Mouse (Mus musculus): ENCODE measurements around the gene Capn12.

The Capn12 gene

DNA sequence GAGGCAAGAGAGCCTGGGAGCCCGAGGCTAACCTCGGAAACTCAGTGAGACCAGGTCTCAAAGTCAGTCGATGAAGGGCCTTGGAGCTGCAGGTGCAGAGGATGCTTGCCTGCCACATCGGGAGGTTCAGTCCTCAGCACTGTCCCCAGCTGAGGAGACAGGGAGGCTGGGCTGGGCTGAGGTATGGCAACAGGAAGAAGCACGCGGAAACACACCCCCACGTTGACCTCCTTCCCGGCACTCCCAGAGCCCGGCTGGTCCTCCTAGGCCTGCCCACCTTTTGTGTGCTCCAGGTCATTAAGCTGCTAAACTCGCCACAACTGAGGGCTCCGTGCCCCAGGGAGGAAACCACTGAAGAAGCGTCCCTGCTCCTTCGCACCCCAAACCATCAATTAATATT, at the start of gene Capn12:
Capn12 (plus strand) TSS at position 224 of the 400 bp plus-strand sequence.
- no peak for DNase-seq (ENCODE audit: low spot score)

GRCm38 (mm10) chr7:28832137-28832536, 49.1 kb upstream of the Capn12 start:
- DNase-seq (ENCODE audit: low spot score), result no peak

DNA sequence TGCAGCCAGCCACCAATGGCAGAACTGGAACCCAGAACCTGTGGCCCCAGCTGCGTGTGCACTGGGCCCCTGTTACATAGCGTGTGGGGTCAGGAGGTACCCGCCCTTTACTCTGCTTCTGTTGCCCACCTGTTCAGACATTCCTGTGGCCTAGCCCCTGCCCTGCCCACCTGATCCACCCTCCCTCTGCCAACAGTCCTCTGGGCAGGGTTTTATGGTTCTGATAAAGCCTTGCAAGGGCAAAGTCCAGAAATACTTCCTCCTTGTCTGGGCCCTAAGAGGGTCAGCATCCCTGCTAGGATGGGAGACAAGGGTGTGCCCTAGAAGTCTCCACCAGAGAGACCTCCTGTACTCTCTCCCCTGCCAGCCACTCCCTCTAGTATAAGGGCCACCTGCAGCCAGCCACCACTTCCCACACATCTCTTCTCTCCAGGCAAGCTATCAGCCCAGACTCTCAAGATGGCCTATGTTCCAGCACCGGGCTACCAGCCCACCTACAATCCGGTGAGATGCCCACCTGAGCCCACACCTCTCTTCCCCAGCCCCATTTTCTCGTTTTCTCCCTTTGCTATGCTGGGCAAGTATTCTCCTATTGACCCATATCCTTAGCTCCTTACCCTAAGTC, 47.4 kb upstream of the Capn12 start, which contains the start of gene Lgals4:
Lgals4 (plus strand) TSS at position 132 of the 625 bp plus-strand sequence.
- no peak for DNase-seq (ENCODE audit: low spot score)

DNA sequence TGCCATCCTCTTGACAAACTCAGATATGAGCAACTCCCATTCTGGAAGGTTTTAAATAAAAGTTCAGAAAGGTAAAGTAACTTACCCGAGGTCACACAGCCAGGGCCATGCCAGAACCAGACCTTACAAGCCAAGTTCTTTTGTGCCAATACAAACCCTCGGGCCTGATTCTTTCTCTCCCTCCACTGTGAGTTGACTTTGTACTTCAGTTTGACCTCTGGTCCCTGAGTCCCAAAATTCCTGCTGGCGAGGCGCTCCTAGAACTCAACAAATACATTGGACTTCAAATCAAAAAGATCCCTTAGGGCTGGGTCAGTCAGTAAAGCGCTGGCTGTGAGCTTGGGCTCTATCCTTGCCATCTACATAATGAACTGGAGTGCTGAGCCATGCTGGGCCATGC, 44.3 kb upstream of the Capn12 start:
- peak; percentile 60 for DNase-seq (ENCODE audit: low spot score)

- peak; percentile 32 for DNase-seq (ENCODE audit: low spot score)
Measured at GRCm38 (mm10) chr7:28838331-28838730, 42.9 kb upstream of the Capn12 start.

GRCm38 (mm10) chr7:28847273-28847672, 33.9 kb upstream of the Capn12 start:
- DNase-seq (ENCODE audit: low spot score), result no peak

DNA sequence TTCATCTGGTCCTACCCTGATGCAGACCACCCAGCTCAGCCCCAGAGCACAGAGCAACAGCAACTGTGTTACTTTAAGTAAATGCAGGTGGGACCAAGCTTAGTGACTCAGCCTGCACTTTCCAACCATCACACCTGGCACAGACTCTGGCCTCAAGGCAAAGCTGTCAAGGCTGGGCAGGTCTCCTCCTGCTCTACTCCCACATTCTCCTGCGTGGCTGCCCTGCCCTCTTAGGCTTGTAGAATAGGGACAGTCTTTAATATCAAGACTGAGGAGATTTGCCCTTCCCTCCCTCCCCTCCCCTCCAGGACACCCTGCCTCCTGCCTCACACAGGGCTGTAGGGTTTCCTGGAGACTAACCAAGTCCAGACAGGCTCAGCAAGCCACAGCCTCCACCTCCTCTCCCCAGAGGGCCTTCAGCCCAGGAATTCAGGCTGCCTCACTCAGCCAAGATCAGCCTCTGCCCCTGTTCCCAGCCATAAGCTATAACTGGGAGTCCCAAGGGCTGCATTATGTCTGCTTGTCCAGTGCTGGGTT, 31.5 kb upstream of the Capn12 start:
- no peak for DNase-seq (ENCODE audit: low spot score)

DNA sequence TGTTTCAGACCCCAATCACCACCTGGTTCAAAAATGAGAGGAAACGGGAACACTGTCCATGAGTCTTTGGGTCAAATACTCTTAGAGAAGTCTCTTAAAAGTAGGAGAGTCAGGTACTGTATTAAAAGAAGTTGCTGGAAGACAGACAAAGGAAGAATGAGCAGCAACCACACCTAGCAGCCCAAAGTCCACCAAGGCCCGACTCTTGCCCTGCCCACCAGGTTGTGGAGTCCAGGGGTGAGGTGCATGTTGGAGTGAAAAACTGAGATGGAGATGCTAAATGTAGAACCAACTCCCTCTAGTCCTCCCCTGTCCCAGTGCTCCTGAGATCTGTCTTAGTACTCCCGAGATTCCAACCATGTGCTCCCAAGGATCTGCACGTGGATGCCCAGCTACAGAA, 30.6 kb upstream of the Capn12 start:
- no peak for DNase-seq (ENCODE audit: low spot score)

DNA sequence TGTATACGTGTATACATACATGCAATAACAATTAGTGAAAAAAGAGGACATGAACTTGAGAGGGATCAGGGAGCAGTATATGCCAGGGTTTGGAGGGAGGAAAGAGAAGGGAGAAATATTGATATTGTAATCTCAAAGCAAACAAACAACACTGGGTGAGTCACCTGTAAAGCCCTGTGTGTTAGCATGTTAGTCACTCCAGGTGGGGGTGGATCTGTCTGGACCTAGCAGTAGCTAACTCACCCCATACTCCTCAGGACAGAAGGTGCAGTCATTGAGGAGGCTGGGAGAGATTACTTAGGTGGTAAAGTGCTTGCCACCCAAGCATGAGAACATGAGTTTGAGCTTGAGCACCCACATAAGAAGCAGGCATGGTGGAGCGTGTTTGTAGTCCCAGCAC, 21.3 kb upstream of the Capn12 start:
- DNase-seq (ENCODE audit: low spot score), result no peak

DNA sequence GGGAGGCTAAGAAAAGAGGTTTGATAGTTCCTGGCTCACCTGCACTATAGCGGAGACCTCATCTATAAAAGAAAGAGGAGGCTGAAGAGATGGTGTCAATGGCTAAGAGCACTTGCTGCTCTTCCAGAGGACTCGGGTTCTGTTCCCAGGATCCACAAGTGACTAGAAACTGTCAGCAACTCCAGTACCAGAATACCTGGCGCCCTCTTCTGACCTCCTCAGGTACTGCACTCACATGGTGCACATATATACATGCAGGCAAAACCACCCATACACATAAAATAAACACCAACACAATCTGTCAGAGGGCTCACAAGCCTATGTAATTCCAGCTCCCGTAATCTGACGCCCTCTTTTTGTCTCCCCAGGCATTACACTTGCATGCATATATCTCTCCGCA, 20.3 kb upstream of the Capn12 start:
- DNase-seq (ENCODE audit: low spot score), result no peak

- no peak for DNase-seq (ENCODE audit: low spot score)
Measured at GRCm38 (mm10) chr7:28862817-28863499, 18.3 kb upstream of the Capn12 start.

- DNase-seq (ENCODE audit: low spot score), result no peak
Measured at GRCm38 (mm10) chr7:28863540-28863939, 17.7 kb upstream of the Capn12 start, which contains the start of gene Lgals7. Gene Lgals7 (plus strand): TSS chr7:28863853.

DNA sequence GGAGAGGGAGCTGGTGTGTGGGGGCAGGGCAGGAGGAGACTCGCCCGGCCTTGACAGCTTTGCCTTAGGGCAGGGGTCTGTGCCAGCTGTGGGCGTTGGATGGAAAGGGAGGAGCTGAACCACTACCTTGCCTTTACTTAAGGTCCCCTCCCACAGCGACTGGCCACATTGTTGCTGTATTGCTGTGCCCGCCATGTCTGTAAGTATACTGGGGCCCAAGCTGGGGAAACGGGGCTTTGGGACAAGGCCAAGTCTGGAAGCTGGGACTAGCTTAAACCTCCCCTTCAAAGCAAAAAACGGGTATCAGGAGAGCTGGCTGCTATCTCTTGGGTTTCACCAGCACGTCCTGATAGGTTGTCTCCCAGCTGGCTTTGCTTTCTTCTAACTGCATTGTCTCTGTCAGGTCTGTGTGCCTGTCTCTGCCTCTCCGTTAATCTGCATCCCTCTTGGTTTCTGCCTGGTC, 16.9 kb upstream of the Capn12 start:
- no peak for DNase-seq (ENCODE audit: low spot score)

GRCm38 (mm10) chr7:28865481-28866300, 15.5 kb upstream of the Capn12 start:
- DNase-seq (ENCODE audit: low spot score), result peak; percentile 67

- no peak for DNase-seq (ENCODE audit: low spot score)
Measured at GRCm38 (mm10) chr7:28866769-28867507, 14.3 kb upstream of the Capn12 start.

DNA sequence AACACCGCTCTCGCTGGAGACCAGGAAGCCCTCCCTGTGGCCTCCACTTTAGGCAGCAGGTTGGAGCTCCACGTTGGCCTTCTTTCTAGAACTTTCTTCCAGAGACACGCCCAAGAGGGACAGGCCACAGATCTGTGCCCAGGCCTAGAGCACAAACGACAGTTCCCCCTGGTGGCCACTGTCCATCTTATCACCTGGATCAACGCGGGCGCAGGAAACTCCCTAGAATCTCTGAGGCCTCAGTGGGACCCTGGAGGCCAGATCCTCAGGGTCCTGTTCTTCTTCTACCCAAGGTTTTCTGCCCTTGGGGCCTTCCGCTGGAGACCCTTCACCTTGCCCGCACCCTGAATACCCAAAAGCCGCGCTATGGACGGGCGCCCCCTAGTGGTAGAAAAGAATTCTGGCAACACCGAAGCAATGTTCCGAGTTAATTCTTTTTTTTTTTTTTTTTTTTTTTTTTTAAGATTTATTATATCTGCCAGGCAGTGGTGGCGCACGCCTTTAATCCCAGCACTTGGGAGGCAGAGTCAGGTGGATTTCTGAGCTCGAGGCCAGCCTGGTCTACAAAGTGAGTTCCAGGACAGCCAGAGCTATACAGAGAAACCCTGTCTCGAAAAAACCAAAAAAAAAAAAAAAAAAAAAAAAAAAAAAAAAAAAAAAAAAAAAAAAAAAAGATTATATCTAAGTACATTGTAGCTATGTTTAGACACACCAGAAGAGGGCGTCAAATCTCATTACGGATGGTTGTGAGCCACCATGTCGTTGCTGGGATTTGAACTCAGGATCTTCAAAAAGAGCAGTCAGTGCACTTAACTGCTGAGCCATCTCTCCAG, 13.5 kb upstream of the Capn12 start:
- DNase-seq (ENCODE audit: low spot score), result peak; percentile 75

DNA sequence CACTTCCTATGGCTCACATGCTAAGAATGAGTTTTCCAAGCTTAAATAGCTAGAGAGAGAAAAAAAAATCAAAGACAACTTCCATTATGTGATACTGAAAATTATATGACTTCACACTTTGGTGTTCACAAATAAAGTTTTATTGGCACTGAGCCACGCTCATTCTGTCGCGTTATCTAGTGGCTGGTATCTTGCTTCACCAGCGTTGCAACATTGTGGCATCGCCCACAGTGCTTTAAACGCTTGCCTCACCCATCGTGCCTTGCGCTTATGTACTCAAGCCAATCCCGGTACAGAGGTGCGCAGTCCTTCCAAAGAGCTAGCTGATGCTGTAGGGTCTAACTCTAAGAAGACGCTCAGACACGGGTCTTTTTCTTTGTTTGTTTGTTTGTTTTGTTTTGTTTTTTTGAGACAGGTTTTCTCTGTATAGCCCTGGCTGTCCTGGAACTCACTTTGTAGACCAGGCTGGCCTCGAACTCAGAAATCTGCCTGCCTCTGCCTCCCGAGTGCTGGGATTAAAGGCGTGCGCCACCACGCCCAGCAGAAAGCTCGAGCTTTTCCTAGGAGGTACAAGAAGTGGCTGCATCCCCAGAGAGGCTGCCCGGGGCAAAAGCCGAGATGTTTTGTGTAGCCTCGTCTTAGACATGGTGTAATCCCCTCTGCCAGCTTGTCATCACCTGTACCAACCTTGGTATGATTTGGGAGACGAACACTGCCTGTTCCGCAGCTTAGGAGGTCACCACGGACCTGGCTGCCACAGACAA, 10.1 kb upstream of the Capn12 start:
- DNase-seq (ENCODE audit: low spot score), result no peak

- DNase-seq (ENCODE audit: low spot score), result no peak
Measured at GRCm38 (mm10) chr7:28874565-28874964, 6.7 kb upstream of the Capn12 start.

- DNase-seq (ENCODE audit: low spot score), result no peak
Measured at GRCm38 (mm10) chr7:28876099-28876498, 5.1 kb upstream of the Capn12 start.

GRCm38 (mm10) chr7:28877155-28877554, 4.1 kb upstream of the Capn12 start:
- DNase-seq (ENCODE audit: low spot score), result no peak
